Mouse (Mus musculus) heart, adult 2 months (tissue): ENCODE data around the gene Cuta.

Experiments
- CTCF ChIP-seq: fragments of 200-600 bp; IDR thresholded peaks from 2 replicates; pipeline ENCODE4 v1.8.1; 2022; ENCODE audit warnings: antibody characterized with exemption, mild to moderate bottlenecking, moderate library complexity
- EP300 ChIP-seq: fragments of 200-500 bp; IDR thresholded peaks from 2 replicates; pipeline ENCODE4 v1.6.1; 2011; ENCODE audit warnings: low read depth, low read length, control low read depth; ENCODE audit not compliant: insufficient read depth
- POLR2A ChIP-seq: fragments of 200-500 bp; IDR thresholded peaks from 2 replicates; pipeline ENCODE4 v1.6.1; 2011; ENCODE audit warnings: mild to moderate bottlenecking, low read depth, low read length, control low read depth; ENCODE audit not compliant: insufficient read depth

DNA sequence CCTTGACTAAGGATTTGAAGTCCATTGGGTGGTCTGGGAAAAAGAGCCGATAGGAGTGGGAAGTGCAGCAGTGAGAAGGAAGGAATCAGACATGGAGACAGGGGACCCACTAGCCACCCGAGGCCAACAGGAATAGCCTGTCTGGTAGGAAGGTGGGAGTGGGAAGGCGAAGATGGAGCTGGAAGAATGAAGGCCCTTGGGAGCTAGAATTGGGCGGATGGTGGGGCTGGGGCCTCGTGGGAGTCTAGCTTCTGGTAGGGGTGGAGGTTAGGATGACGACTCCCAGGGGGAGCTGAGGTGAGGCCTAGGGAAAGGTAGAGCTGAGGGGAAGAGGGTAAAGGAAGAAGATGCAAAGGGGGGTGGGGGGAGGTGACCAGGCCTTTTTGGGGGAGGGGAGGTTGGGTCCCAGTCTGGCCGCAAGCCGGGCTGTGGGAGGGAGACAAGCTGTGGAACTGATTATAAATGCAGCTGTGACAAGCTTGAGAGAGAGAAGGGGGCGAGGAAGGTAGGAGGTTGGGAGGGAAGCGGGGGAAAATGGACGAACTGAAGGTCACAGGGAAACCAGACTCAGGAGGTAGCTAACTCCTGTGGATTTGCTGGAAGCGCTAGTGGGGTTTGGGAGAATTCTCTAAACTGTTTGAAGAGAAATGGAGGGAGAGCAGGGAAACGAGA is 6.6 kb upstream of the Cuta start:
- TF ChIP-seq CTCF: no peak
- no peak for TF ChIP-seq POLR2A
- no peak for TF ChIP-seq EP300
